20 mouse cellular contexts compared by ENCODE assay signal in genomic region chr12:40978719-40979500, GRCm38 (mm10). TPM values are rescaled to one million over a fixed set of nuclear protein-coding genes. Genes with fewer than 3 reads are reported as not detected.
DNase-seq lines count a peak whose midpoint lies in the region; ATAC-seq lines count a peak whose summit lies in the region.
"Had no signal": no experiment of that assay in that cellular context is flagged by ENCODE, and none has a peak within 500 bp of the region (broad histone marks: within the 10 kb centered on the region; RNA-seq: fewer than 3 reads in every experiment).

No protein-coding gene starts in this region.

- H3K4me3 ChIP-seq in midbrain, embryonic 11.5 days (ENCODE audit: low read depth, low read length), result no peak overlapping the region
- no peak overlapping the region for H3K4me3 ChIP-seq in midbrain, embryonic 14.5 days (replicated peaks; ENCODE audit: low read depth, low read length)
- H3K4me3 ChIP-seq in intestine, embryonic 15.5 days (replicated peaks), result no peak overlapping the region
- H3K4me3 ChIP-seq: forebrain, embryonic 10.5 days; forebrain, embryonic 13.5 days; hindbrain, embryonic 10.5 days; hindbrain, embryonic 13.5 days had no signal

- H3K9me3 ChIP-seq in midbrain, embryonic 11.5 days (ENCODE audit: control insufficient read depth, low read length), result no peaks in the 10 kb centered on the region
- no peaks in the 10 kb centered on the region for H3K9me3 ChIP-seq in midbrain, embryonic 14.5 days (ENCODE audit: control insufficient read depth, low read length)
- no peaks in the 10 kb centered on the region for H3K9me3 ChIP-seq in intestine, embryonic 15.5 days
- H3K9me3 ChIP-seq: forebrain, embryonic 10.5 days; forebrain, embryonic 13.5 days; hindbrain, embryonic 10.5 days; hindbrain, embryonic 13.5 days had no signal

- H3K9ac ChIP-seq in midbrain, embryonic 11.5 days (ENCODE audit: low read length), result no peak overlapping the region
- H3K9ac ChIP-seq in midbrain, embryonic 14.5 days (replicated peaks; ENCODE audit: low read length), result no peak overlapping the region
- H3K9ac ChIP-seq in intestine, embryonic 15.5 days, result no peak overlapping the region
- H3K9ac ChIP-seq: forebrain, embryonic 13.5 days; hindbrain, embryonic 13.5 days had no signal

- no peak overlapping the region for H3K27ac ChIP-seq in midbrain, embryonic 11.5 days (ENCODE audit: low read depth, low read length)
- H3K27ac ChIP-seq in midbrain, embryonic 14.5 days (replicated peaks; ENCODE audit: low read depth, low read length), result no peak overlapping the region
- H3K27ac ChIP-seq in intestine, embryonic 15.5 days, result no peak overlapping the region
- H3K27ac ChIP-seq: forebrain, embryonic 10.5 days; forebrain, embryonic 13.5 days; hindbrain, embryonic 10.5 days; hindbrain, embryonic 13.5 days had no signal

- H3K4me1 ChIP-seq in midbrain, embryonic 11.5 days (ENCODE audit: control insufficient read depth, insufficient read depth, low read length), result no peaks in the 10 kb centered on the region
- no peaks in the 10 kb centered on the region for H3K4me1 ChIP-seq in midbrain, embryonic 14.5 days (ENCODE audit: control insufficient read depth, insufficient read depth, low read length)
- no peaks in the 10 kb centered on the region for H3K4me1 ChIP-seq in intestine, embryonic 15.5 days (replicated peaks)
- H3K4me1 ChIP-seq: forebrain, embryonic 10.5 days; forebrain, embryonic 13.5 days; hindbrain, embryonic 10.5 days; hindbrain, embryonic 13.5 days had no signal

- H3K4me2 ChIP-seq in midbrain, embryonic 11.5 days, result no peak overlapping the region
- no peak overlapping the region for H3K4me2 ChIP-seq in midbrain, embryonic 14.5 days (ENCODE audit: low read length)
- H3K4me2 ChIP-seq in intestine, embryonic 15.5 days (replicated peaks), result no peak overlapping the region
- H3K4me2 ChIP-seq: forebrain, embryonic 13.5 days; heart, embryonic 11.5 days; hindbrain, embryonic 13.5 days had no signal

- no peaks in the 10 kb centered on the region for H3K36me3 ChIP-seq in midbrain, embryonic 11.5 days (ENCODE audit: control insufficient read depth, insufficient read depth, low read length)
- no peaks in the 10 kb centered on the region for H3K36me3 ChIP-seq in midbrain, embryonic 14.5 days (ENCODE audit: control insufficient read depth, insufficient read depth, low read length)
- H3K36me3 ChIP-seq in intestine, embryonic 15.5 days, result no peaks in the 10 kb centered on the region
- H3K36me3 ChIP-seq: forebrain, embryonic 10.5 days; hindbrain, embryonic 10.5 days; hindbrain, embryonic 13.5 days had no signal

- intact Hi-C loops in left cerebral cortex, postnatal 25 days (cut with DNase I), result no loop called here

- WGBS in midbrain, embryonic 11.5 days, result 94% methylated on average over 2 of the region's 2 CpGs
- WGBS in midbrain, embryonic 14.5 days, result 89% methylated on average over 2 of the region's 2 CpGs
- 75% methylated on average over 2 of the region's 2 CpGs for WGBS in intestine, embryonic 15.5 days
- WGBS in large intestine, adult 2 months, result 37% methylated on average over 2 of the region's 2 CpGs

- peak; percentile 23 for DNase-seq in midbrain, embryonic 11.5 days (ENCODE audit: low spot score, missing footprints)
- no peak for DNase-seq in midbrain, embryonic 14.5 days
- DNase-seq in large intestine, adult 2 months (ENCODE audit: low read depth, low spot score), result peak; percentile 50
- no peak for DNase-seq in left cerebral cortex, postnatal 25 days (ENCODE audit: low spot score in 2 of 2)
- DNase-seq in adrenal gland, adult 2 months, result no peak
- DNase-seq: adrenal gland, adult 8-10 months; adrenal gland, postnatal 25 days; B cell, adult 2 months; cerebellum, adult 9-10 months; gastrocnemius, postnatal 10 days; gastrocnemius, postnatal 36 days; heart, postnatal 36 days had no signal

- H3K27me3 ChIP-seq in midbrain, embryonic 11.5 days (ENCODE audit: control insufficient read depth, insufficient read depth, low read length), result no peaks in the 10 kb centered on the region
- H3K27me3 ChIP-seq in midbrain, embryonic 14.5 days (ENCODE audit: control insufficient read depth, insufficient read depth, low read length), result no peaks in the 10 kb centered on the region
- no peaks in the 10 kb centered on the region for H3K27me3 ChIP-seq in intestine, embryonic 15.5 days (replicated peaks)
- H3K27me3 ChIP-seq: forebrain, embryonic 13.5 days; hindbrain, embryonic 13.5 days had no signal

- ATAC-seq in midbrain, embryonic 11.5 days (ENCODE audit: low FRiP score), result no peak
- no peak for ATAC-seq in midbrain, embryonic 14.5 days (ENCODE audit: low FRiP score, low TSS enrichment)
- peak; percentile 92 for ATAC-seq in intestine, embryonic 15.5 days
- ATAC-seq: forebrain, embryonic 13.5 days; forebrain, embryonic 16.5 days; hindbrain, embryonic 16.5 days had no signal

RNA-seq across cellular contexts. Expression of gene Immp2l, which starts 45.0 kb away (rescaled TPM):
- polyA plus RNA-seq in midbrain, embryonic 11.5 days (2014; fragmentation: Nextera tagmentation; extraction: Ambion mirVana), result 9.1 and 10.2 TPM in 2 replicates
- polyA plus RNA-seq in midbrain, embryonic 14.5 days (2014; fragmentation: Nextera tagmentation; extraction: Ambion mirVana), result 5.5 and 7.3 TPM in 2 replicates
- 26.9 and 27.7 TPM in 2 replicates for polyA plus RNA-seq in intestine, embryonic 15.5 days (2015; fragmentation: Nextera tagmentation; extraction: Ambion mirVana)
- 4.2 and 11.2 TPM in 2 replicates for polyA plus RNA-seq in large intestine, adult 2 months (2012; rRNA removed)
- total RNA-seq in left cerebral cortex, postnatal 25 days (2021), result 1 to 10 TPM; 7.7 to 8.9 TPM
- total RNA-seq in adrenal gland, adult 2 months (2021), result 10 to 100 TPM; 16.5 to 20.2 TPM
- polyA plus RNA-seq in adrenal gland, adult 2 months (2012; rRNA removed), result 0.94 and 2.3 TPM in 2 replicates

Comparison
In these comparisons a context has a peak if more than half of its experiments do, and no peak if none do; other contexts are left out.
1. DNase-seq: peak in midbrain, embryonic 11.5 days (single experiment) and large intestine, adult 2 months (single experiment); none in midbrain, embryonic 14.5 days (single experiment), left cerebral cortex, postnatal 25 days (0 of 2) and adrenal gland, adult 2 months (single experiment).